Mouse (Mus musculus) small intestine, adult 2 months (tissue): Measurements from ENCODE around the gene Sema6d.

Experiments used
- CTCF ChIP-seq: fragments of 200-500 bp; IDR thresholded peaks from 2 replicates; pipeline ENCODE4 v1.5.1; 2012; ENCODE audit warnings: low read depth, mild to moderate bottlenecking, control low read depth, inconsistent platforms, low read length, moderate library complexity, mixed read lengths; ENCODE audit not compliant: insufficient replicate concordance, insufficient read length; ENCODE audit errors: extremely low read depth
- POLR2A ChIP-seq: fragments of 200-500 bp; IDR thresholded peaks from 2 replicates; pipeline ENCODE4 v1.6.1; 2012; ENCODE audit warnings: low read depth, mild to moderate bottlenecking, control low read depth, inconsistent platforms, low read length, moderate library complexity

DNA sequence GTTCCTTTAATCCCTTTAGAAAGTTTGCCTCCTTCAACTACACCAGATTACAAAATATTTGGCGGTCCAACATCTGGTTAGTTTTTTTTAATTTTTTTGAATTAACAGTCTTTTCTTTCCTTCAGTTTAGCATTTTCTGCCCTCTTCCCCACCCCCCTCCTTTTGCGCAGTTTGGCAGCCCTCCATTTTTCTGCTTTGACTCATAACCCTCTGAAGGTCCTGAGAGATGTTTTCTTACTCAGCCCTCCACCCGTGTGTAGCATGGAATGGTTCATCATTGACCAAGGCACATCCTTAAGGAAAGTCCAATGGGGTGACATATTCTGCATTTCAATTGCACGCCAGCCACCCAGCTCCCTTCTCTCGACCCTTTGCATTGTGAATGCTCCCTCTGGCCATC, 570.9 kb downstream of the Sema6d start:
- TF ChIP-seq POLR2A (no peak), CTCF (no peak)
